Mouse (Mus musculus): ENCODE measurements around the gene Banp. TPM values are rescaled to one million over a fixed set of nuclear protein-coding genes. Genes with fewer than 3 reads are reported as not detected.

The Banp gene
- polyA plus RNA-seq, 1 experiment from 2014 or later: 50.7 TPM

DNA sequence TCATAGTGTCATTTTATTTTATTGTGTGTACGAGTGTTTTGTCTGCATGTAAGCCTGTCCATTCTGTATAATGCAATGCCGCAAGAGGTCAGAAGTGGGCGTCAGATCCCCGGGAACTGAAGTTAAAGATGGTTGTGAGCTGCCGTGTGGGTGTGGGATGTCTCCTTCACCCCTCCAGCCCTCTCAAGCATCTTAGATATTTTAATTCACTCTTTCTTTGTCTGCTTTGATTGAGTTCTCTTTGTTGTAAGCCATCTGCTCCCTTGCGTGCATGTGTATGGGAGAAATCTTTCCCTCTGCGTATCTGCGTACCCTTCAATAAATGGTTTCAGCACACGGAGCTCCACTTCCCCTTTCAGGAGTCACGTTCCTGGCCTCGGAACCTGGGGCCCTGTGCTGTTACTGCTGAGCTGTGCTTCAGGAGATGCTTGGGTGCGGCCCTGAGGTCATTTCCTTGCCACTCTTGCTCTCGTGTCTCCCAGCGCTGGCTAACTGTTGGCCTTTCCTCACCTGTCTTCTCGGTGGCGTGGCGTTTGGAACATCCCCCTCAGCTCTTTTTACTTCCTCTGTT is 22.0 kb downstream of the Banp start:
- no peak for ATAC-seq (ENCODE audit: low FRiP score, low TSS enrichment)
- no peaks in the 10 kb centered on the region for H3K27me3 ChIP-seq (ENCODE audit: insufficient read depth, low read length)
- no peak overlapping the region for H3K4me3 ChIP-seq (ENCODE audit: low read length)
- H3K9ac ChIP-seq (replicated peaks; ENCODE audit: low read length): no peak overlapping the region
- no peak overlapping the region for H3K4me2 ChIP-seq (replicated peaks; ENCODE audit: low read depth, low read length)
- peaks cover 24% of the 10 kb centered on the region for H3K36me3 ChIP-seq (ENCODE audit: insufficient read depth, low read length)
- no peak overlapping the region for H3K27ac ChIP-seq (ENCODE audit: low read length)
- H3K4me1 ChIP-seq (ENCODE audit: insufficient read depth, low read length): peaks cover 21% of the 10 kb centered on the region
- no peaks in the 10 kb centered on the region for H3K9me3 ChIP-seq (ENCODE audit: low read length)
- 67% methylated on average over 17 of the region's 17 CpGs for WGBS

DNA sequence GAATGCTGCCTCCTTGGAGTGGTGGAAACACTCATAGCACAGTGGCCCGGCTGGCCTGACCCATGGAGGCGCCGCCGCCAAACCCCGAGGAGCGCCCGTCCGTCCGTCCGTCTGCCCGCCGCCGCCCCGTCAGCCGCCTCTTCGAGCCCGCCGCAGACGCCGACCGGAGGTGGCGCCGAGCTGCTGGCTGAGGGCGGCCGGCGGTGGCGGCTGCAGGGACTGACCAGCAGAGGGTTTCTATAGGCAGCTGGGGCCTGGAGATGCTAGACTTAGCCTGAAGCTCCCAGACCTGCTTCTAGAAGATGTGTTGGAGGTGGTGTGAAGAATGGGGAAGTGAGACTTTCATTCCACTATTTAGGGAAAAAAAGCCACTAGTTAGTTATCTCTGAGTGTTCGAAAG is 24.4 kb downstream of the Banp start:
- Histone ChIP-seq H3K36me3 (ENCODE audit: insufficient read depth, low read length) (peaks cover 35% of the 10 kb centered on the region), H3K27ac (ENCODE audit: low read length) (no peak overlapping the region), H3K4me3 (ENCODE audit: low read length) (no peak overlapping the region), H3K4me2 (replicated peaks; ENCODE audit: low read depth, low read length) (no peak overlapping the region), H3K9me3 (ENCODE audit: low read length) (no peaks in the 10 kb centered on the region), H3K9ac (replicated peaks; ENCODE audit: low read length) (no peak overlapping the region), H3K4me1 (ENCODE audit: insufficient read depth, low read length) (no peaks in the 10 kb centered on the region), H3K27me3 (ENCODE audit: insufficient read depth, low read length) (no peaks in the 10 kb centered on the region)
- ATAC-seq (ENCODE audit: low FRiP score, low TSS enrichment): no peak
- 91% methylated on average over 24 of the region's 28 CpGs for WGBS

DNA sequence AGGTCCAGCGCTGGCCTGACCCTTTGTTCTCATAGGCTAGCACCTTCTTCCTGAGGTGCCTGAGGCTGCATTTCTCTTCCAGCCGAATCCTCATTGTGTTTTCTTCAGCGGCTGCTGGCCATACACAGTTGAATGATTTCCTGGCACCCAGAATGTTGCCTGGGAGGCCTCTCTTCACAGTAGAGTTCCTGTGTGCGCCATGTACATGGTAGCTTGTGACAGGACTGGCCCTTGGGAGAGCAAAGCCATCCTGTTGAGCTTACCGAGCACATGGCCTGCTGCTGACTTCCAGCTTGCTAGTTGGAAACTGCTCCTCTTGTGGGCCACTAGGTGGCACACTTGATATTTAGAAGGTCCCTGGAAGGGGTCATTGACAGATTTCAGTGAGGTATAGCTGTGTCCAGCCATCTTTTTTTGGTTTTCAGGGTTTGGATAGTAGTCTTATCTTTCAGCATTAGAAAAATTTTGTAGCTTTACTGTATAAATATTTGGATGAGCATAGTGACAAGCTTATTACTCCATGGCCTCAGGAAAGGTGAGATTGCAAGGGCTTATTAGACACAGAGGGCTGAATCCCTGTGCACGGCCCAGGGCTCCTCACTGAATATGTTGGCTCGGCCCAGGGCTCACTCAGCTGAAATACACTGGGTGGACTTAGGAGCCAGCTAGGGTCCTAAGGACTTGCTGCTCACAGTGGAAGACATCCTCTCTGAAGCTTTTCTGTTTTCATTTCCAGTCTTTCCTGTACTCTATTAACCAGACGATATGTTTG is 28.5 kb downstream of the Banp start:
- no peak overlapping the region for H3K4me3 ChIP-seq (ENCODE audit: low read length)
- H3K4me2 ChIP-seq (replicated peaks; ENCODE audit: low read depth, low read length): no peak overlapping the region
- no peaks in the 10 kb centered on the region for H3K9me3 ChIP-seq (ENCODE audit: low read length)
- WGBS: 60% methylated on average over 8 of the region's 8 CpGs
- no peak overlapping the region for H3K27ac ChIP-seq (ENCODE audit: low read length)
- peak; percentile 77 for ATAC-seq (ENCODE audit: low FRiP score, low TSS enrichment)
- no peaks in the 10 kb centered on the region for H3K27me3 ChIP-seq (ENCODE audit: insufficient read depth, low read length)
- H3K36me3 ChIP-seq (ENCODE audit: insufficient read depth, low read length): peaks cover 57% of the 10 kb centered on the region
- H3K4me1 ChIP-seq (ENCODE audit: insufficient read depth, low read length): no peaks in the 10 kb centered on the region
- H3K9ac ChIP-seq (replicated peaks; ENCODE audit: low read length): no peak overlapping the region

DNA sequence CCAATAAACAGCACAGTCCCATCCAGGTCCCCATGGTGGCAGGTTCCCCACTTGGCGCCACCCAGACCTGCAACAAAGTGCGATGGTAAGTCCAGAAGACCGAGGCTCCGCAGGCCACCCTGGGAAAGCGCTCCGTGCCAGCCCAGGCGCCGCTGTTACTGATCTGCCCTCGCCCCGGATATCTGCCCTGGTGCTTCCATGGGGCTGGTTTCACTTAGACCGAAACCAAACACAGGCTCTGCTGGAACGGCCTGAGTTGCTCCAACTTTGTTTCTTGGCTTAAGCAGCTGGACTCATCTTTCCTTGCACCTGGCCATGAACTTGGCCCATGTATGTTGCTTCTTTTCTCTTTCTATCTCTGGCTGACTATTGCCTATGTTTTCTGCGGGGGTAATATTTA is 29.1 kb downstream of the Banp start:
- H3K9me3 ChIP-seq (ENCODE audit: low read length): no peaks in the 10 kb centered on the region
- no peak overlapping the region for H3K9ac ChIP-seq (replicated peaks; ENCODE audit: low read length)
- H3K27ac ChIP-seq (ENCODE audit: low read length): no peak overlapping the region
- H3K36me3 ChIP-seq (ENCODE audit: insufficient read depth, low read length): peaks cover 57% of the 10 kb centered on the region
- H3K4me3 ChIP-seq (ENCODE audit: low read length): no peak overlapping the region
- no peak overlapping the region for H3K4me2 ChIP-seq (replicated peaks; ENCODE audit: low read depth, low read length)
- WGBS: 94% methylated on average over 13 of the region's 13 CpGs
- no peaks in the 10 kb centered on the region for H3K4me1 ChIP-seq (ENCODE audit: insufficient read depth, low read length)
- no peak for ATAC-seq (ENCODE audit: low FRiP score, low TSS enrichment)
- no peaks in the 10 kb centered on the region for H3K27me3 ChIP-seq (ENCODE audit: insufficient read depth, low read length)

DNA sequence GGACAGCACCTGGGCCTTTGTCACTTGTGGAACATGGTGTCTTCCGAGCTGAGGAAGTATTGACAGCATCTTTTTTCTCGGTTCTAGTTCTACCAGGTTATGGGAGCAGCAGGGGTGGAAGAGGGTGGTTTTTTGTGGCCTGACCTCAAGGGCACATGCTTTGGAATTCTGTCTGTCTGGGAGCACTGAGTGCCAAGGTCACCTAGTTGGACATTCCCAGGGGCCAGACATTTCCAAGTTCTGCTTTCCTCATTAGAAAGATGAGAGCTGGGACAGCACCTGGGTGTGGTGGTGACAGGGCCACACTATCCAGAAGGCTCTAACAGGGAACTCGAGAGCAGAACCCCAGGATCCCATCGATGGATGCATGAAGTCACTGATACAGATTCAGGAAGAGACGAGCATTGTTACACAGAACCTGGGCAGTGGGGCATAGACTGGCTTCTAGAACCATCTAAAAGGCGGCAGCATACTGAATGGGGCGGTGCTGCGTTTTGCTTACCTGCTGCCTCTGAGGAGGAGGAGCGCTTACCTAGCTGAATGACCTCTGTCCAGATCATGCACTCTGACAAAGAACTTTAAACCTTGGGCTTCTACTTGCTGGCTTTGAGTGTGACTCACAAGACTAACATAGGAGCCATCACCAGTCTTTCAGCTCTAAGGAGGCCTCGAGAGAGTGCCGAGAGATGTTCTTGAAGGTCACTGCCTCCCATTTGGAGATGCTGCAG is 31.4 kb downstream of the Banp start:
- 92% methylated on average over 11 of the region's 11 CpGs for WGBS
- H3K9ac ChIP-seq (replicated peaks; ENCODE audit: low read length): no peak overlapping the region
- H3K36me3 ChIP-seq (ENCODE audit: insufficient read depth, low read length): peaks cover 52% of the 10 kb centered on the region
- no peaks in the 10 kb centered on the region for H3K4me1 ChIP-seq (ENCODE audit: insufficient read depth, low read length)
- no peak overlapping the region for H3K27ac ChIP-seq (ENCODE audit: low read length)
- no peak overlapping the region for H3K4me2 ChIP-seq (replicated peaks; ENCODE audit: low read depth, low read length)
- ATAC-seq (ENCODE audit: low FRiP score, low TSS enrichment): no peak
- no peaks in the 10 kb centered on the region for H3K27me3 ChIP-seq (ENCODE audit: insufficient read depth, low read length)
- no peak overlapping the region for H3K4me3 ChIP-seq (ENCODE audit: low read length)
- H3K9me3 ChIP-seq (ENCODE audit: low read length): no peaks in the 10 kb centered on the region

DNA sequence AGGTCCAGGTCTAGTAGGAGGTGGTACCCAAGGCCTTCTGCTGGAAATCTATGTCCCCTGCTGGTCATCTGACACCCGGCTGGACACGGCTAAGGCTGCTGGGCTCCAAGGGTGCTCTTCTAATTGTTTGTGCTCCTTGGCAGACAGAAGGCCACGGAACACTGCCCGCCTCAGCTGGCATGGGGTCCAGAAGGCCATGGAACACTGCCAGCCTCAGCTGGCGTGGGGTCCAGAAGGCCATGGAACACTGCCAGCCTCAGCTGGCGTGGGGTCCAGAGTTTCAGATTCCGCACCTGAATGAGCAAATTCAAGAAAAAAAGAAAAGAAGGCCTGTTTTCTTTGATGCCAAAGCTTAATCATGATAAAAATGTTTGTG is 32.0 kb downstream of the Banp start:
- Histone ChIP-seq H3K4me2 (replicated peaks; ENCODE audit: low read depth, low read length) (no peak overlapping the region), H3K36me3 (ENCODE audit: insufficient read depth, low read length) (peaks cover 50% of the 10 kb centered on the region), H3K4me3 (ENCODE audit: low read length) (no peak overlapping the region), H3K4me1 (ENCODE audit: insufficient read depth, low read length) (no peaks in the 10 kb centered on the region), H3K9ac (replicated peaks; ENCODE audit: low read length) (no peak overlapping the region), H3K27ac (ENCODE audit: low read length) (no peak overlapping the region), H3K9me3 (ENCODE audit: low read length) (no peaks in the 10 kb centered on the region), H3K27me3 (ENCODE audit: insufficient read depth, low read length) (no peaks in the 10 kb centered on the region)
- no peak for ATAC-seq (ENCODE audit: low FRiP score, low TSS enrichment)
- 79% methylated on average over 7 of the region's 7 CpGs for WGBS

DNA sequence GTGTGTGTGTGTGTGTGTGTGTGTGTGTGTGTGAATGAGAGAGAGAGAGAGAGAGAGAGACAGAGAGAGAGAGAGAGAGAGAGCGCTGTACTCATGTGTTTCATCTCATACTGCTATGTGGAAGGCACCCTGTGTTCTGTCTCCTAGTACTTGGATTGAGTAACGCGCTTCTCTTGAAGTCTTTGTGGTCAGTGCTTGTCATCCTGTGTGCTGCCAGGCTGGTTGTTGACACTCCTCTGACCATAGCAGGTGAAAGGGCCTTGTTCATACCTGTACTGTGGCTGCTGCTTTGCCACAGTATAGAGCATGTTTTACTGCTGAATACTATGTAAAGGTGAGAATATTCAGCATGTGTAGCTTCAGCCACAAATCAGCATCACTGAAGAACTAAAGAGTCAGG is 36.1 kb downstream of the Banp start:
- WGBS: 98% methylated on average over 3 of the region's 3 CpGs
- Histone ChIP-seq H3K4me3 (ENCODE audit: low read length) (no peak overlapping the region), H3K27me3 (ENCODE audit: insufficient read depth, low read length) (no peaks in the 10 kb centered on the region), H3K9me3 (ENCODE audit: low read length) (no peaks in the 10 kb centered on the region), H3K4me1 (ENCODE audit: insufficient read depth, low read length) (no peaks in the 10 kb centered on the region), H3K27ac (ENCODE audit: low read length) (no peak overlapping the region), H3K36me3 (ENCODE audit: insufficient read depth, low read length) (peaks cover 47% of the 10 kb centered on the region; the same call in 1 of the 2 replicates), H3K4me2 (replicated peaks; ENCODE audit: low read depth, low read length) (no peak overlapping the region), H3K9ac (replicated peaks; ENCODE audit: low read length) (no peak overlapping the region)
- no peak for ATAC-seq (ENCODE audit: low FRiP score, low TSS enrichment)

DNA sequence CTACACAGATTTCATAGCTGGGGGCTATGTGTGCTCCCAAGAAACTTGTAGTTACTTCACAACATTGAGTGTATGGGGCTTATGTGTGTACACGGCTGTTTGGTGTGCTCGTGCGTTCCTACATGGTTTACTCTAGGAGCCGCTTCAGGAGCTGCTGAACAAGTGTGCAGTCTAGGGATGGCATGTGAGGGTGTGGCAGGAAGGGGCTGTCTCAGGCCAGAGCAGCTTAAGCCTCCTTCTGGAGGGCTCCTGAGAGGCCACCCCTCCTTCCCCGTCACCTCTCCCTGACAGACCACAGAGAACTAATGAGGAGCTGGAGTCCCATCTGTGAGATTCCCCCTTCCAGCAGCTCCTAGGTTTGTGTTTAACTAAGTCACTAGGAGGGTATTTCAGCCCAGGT is 38.3 kb downstream of the Banp start:
- Histone ChIP-seq H3K9ac (replicated peaks; ENCODE audit: low read length) (no peak overlapping the region), H3K27me3 (ENCODE audit: insufficient read depth, low read length) (no peaks in the 10 kb centered on the region), H3K27ac (ENCODE audit: low read length) (no peak overlapping the region), H3K9me3 (ENCODE audit: low read length) (no peaks in the 10 kb centered on the region), H3K36me3 (ENCODE audit: insufficient read depth, low read length) (peaks cover 43% of the 10 kb centered on the region), H3K4me2 (replicated peaks; ENCODE audit: low read depth, low read length) (no peak overlapping the region), H3K4me3 (ENCODE audit: low read length) (no peak overlapping the region), H3K4me1 (ENCODE audit: insufficient read depth, low read length) (no peaks in the 10 kb centered on the region)
- WGBS: 87% methylated on average over 5 of the region's 5 CpGs
- no peak for ATAC-seq (ENCODE audit: low FRiP score, low TSS enrichment)

DNA sequence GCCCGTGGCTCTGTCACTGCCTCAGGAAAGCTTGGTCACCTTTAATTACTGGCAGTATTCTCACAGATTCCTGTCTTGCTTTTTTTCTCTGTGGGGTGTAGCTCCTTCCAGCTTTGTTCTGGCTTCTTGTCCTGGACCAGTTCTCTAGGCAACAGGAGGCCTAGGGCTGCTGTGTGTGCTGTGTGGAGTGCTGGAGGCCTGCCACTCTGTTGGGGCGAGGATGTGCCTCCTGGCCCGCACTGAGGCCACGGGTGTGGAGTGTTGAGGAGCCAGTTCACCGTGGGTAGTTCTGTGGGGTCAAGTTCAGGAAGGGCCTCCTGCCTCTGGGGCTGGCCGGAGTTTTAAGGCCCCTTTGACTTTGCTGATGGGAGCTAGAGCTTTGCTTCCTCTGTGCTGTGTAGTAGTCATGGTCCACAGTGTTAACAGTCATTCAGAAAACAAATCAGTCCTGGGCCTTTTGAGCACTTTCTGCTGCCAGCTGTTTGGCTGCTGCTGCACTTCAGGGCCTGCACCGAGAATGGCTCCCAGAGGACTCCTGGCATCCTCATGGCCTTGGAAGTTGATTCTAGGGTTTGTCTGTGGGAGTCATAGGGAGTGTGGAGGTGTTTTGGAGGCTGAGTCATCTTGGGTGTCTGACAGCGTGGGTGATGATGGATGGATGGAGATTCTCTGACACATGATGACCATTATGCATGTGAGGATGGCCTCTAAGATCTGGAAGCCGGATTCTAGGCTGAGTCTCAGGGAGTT is 41.1 kb downstream of the Banp start:
- Histone ChIP-seq H3K27me3 (ENCODE audit: insufficient read depth, low read length) (no peaks in the 10 kb centered on the region), H3K9me3 (ENCODE audit: low read length) (no peaks in the 10 kb centered on the region), H3K4me2 (replicated peaks; ENCODE audit: low read depth, low read length) (no peak overlapping the region), H3K9ac (replicated peaks; ENCODE audit: low read length) (no peak overlapping the region), H3K27ac (ENCODE audit: low read length) (no peak overlapping the region), H3K4me3 (ENCODE audit: low read length) (no peak overlapping the region), H3K4me1 (ENCODE audit: insufficient read depth, low read length) (no peaks in the 10 kb centered on the region), H3K36me3 (ENCODE audit: insufficient read depth, low read length) (peaks cover 38% of the 10 kb centered on the region)
- ATAC-seq (ENCODE audit: low FRiP score, low TSS enrichment): no peak
- 79% methylated on average over 9 of the region's 9 CpGs for WGBS
